ENCODE assay signal across 8 mouse cellular contexts in genomic region chr10:81499250-81499901, GRCm38 (mm10). TPM values are rescaled to one million over a fixed set of nuclear protein-coding genes. Genes with fewer than 3 reads are reported as not detected.
DNase-seq lines count a peak whose midpoint lies in the region; ATAC-seq and TF ChIP-seq lines count a peak whose summit lies in the region.

No protein-coding gene starts in this region.

- TF ChIP-seq POLR2A in heart, adult 2 months (IDR thresholded peaks at IDR 0.05; ENCODE audit: insufficient read depth, low read depth, low read length), result no peak

- no peak for TF ChIP-seq CTCF in heart, adult 2 months (IDR thresholded peaks at IDR 0.05)
- no peak for TF ChIP-seq CTCF in E14TG2a.4 (conservative IDR thresholded peaks at IDR 0.05; ENCODE audit: low read length)

- peak overlapping the region; percentile 79 for H3K27ac ChIP-seq in heart, adult 2 months
- H3K27ac ChIP-seq in intestine, embryonic 15.5 days, result no peak overlapping the region

- H3K36me3 ChIP-seq in heart, adult 2 months (ENCODE audit: control insufficient read depth, insufficient read depth, low read length), result no peaks in the 10 kb centered on the region
- H3K36me3 ChIP-seq in E14TG2a.4 (ENCODE audit: insufficient read depth, low read length), result peaks cover 42% of the 10 kb centered on the region
- no peaks in the 10 kb centered on the region for H3K36me3 ChIP-seq in intestine, embryonic 15.5 days

- H3K9ac ChIP-seq in heart, adult 2 months (ENCODE audit: low read depth, low read length), result peak overlapping the region; percentile 70
- H3K9ac ChIP-seq in intestine, embryonic 15.5 days, result 0 out of 2 replicates have a peak overlapping the region, but pooled peaks have one; percentile 2

- H3K27me3 ChIP-seq in heart, adult 2 months (ENCODE audit: control insufficient read depth, insufficient read depth, low read length), result no peaks in the 10 kb centered on the region
- no peaks in the 10 kb centered on the region for H3K27me3 ChIP-seq in E14TG2a.4 (ENCODE audit: insufficient read depth, low read length)
- H3K27me3 ChIP-seq in intestine, embryonic 15.5 days (replicated peaks), result no peaks in the 10 kb centered on the region

- H3K9me3 ChIP-seq in E14TG2a.4 (ENCODE audit: low read length), result no peaks in the 10 kb centered on the region
- no peaks in the 10 kb centered on the region for H3K9me3 ChIP-seq in intestine, embryonic 15.5 days

- H3K4me1 ChIP-seq in heart, adult 2 months (ENCODE audit: control insufficient read depth, insufficient read depth, low read length), result peaks cover 4% of the 10 kb centered on the region
- H3K4me1 ChIP-seq in E14TG2a.4 (replicated peaks; ENCODE audit: low read depth, low read length), result peaks cover 75% of the 10 kb centered on the region
- H3K4me1 ChIP-seq in intestine, embryonic 15.5 days (replicated peaks), result peaks cover 22% of the 10 kb centered on the region

- TF ChIP-seq EP300 in heart, adult 2 months (IDR thresholded peaks at IDR 0.05; ENCODE audit: insufficient read depth, low read depth, low read length), result 0 out of 2 replicates have a peak, but pooled peaks have one; percentile 32

- peak; percentile 53 to 79 for DNase-seq in heart, adult 2 months
- no peak for DNase-seq in heart, postnatal 36 days
- peak; percentile 83 for DNase-seq in lung, postnatal 36 days
- no peak for DNase-seq in ovary, adult 18-20 months (ENCODE audit: low spot score)
- DNase-seq in left cerebral cortex, adult 11 months (ENCODE audit: low spot score), result no peak
- DNase-seq in testis, postnatal 10 days (ENCODE audit: low spot score), result no peak

- H3K4me2 ChIP-seq in intestine, embryonic 15.5 days (replicated peaks), result no peak overlapping the region

- WGBS in heart, adult 2 months, result 54% methylated on average over 23 of the region's 23 CpGs
- WGBS in intestine, embryonic 15.5 days, result 71% methylated on average over 23 of the region's 23 CpGs

- no peak for ATAC-seq in intestine, embryonic 15.5 days

- H3K79me2 ChIP-seq in heart, adult 2 months (replicated peaks; ENCODE audit: control insufficient read depth, insufficient read depth, low read length), result peaks cover 4% of the 10 kb centered on the region

- H3K4me3 ChIP-seq in heart, adult 2 months, result peak overlapping the region; percentile 24
- peak overlapping the region; percentile 74 for H3K4me3 ChIP-seq in E14TG2a.4 (replicated peaks; ENCODE audit: low read length)
- no peak overlapping the region for H3K4me3 ChIP-seq in intestine, embryonic 15.5 days (replicated peaks)

- intact Hi-C loops in heart, adult 2 months (cut with DNase I), result loop anchor here (10.0 kb wide), 1 partner anchor 595 kb away; the partner anchor contains the start of gene Timm13
- intact Hi-C loops in heart, postnatal 36 days (cut with DNase I), result loop anchor here (10.0 kb wide), 1 partner anchor 595 kb away; the partner anchor contains the start of gene Timm13

RNA-seq across cellular contexts. Expression of gene S1pr4, which starts 0.6 kb away (rescaled TPM):
- 1 to 10 TPM in 1 of 2 experiments, under 1 TPM in 1; 0.81 to 1.1 TPM for total RNA-seq in heart, adult 2 months (2021)
- polyA plus RNA-seq in heart, adult 2 months (2012; rRNA removed), result 2.0 and 3.1 TPM in 2 replicates
- 1 to 10 TPM in 1 of 2 experiments, under 1 TPM in 1; 0.61 to 1.3 TPM for total RNA-seq in heart, postnatal 36 days (2021)
- polyA plus RNA-seq in intestine, embryonic 15.5 days (2015; fragmentation: Nextera tagmentation; extraction: Ambion mirVana), result 1.0 and 1.1 TPM in 2 replicates

RNA-seq across cellular contexts. Expression of gene Ncln, which starts 3.2 kb away (rescaled TPM):
- 10 to 100 TPM; 68.6 to 74.2 TPM for total RNA-seq in heart, adult 2 months (2021)
- 107 and 116 TPM in 2 replicates for polyA plus RNA-seq in heart, adult 2 months (2012; rRNA removed)
- 10 to 100 TPM; 61.9 to 63.9 TPM for total RNA-seq in heart, postnatal 36 days (2021)
- polyA plus RNA-seq in intestine, embryonic 15.5 days (2015; fragmentation: Nextera tagmentation; extraction: Ambion mirVana), result 98.5 and 118 TPM in 2 replicates

RNA-seq across cellular contexts. Expression of gene Celf5, which starts 16.9 kb away (rescaled TPM):
- under 1 TPM in 1 of 2 experiments, not detected in 1; 0.16 TPM for total RNA-seq in heart, adult 2 months (2021)
- polyA plus RNA-seq in heart, adult 2 months (2012; rRNA removed), result 0.39 and 0.73 TPM in 2 replicates
- under 1 TPM in 1 of 2 experiments, not detected in 1; 0.24 TPM for total RNA-seq in heart, postnatal 36 days (2021)
- polyA plus RNA-seq in intestine, embryonic 15.5 days (2015; fragmentation: Nextera tagmentation; extraction: Ambion mirVana), result 1.7 TPM in 2 replicates

RNA-seq across cellular contexts. Expression of gene Gna15, which starts 24.6 kb away (rescaled TPM):
- 1 to 10 TPM; 1.1 to 1.5 TPM for total RNA-seq in heart, adult 2 months (2021)
- 1.1 and 1.2 TPM in 2 replicates for polyA plus RNA-seq in heart, adult 2 months (2012; rRNA removed)
- total RNA-seq in heart, postnatal 36 days (2021), result under 1 TPM; 0.73 to 0.78 TPM
- polyA plus RNA-seq in intestine, embryonic 15.5 days (2015; fragmentation: Nextera tagmentation; extraction: Ambion mirVana), result 0.92 and 0.97 TPM in 2 replicates

RNA-seq across cellular contexts. Expression of gene Nfic, which starts 43.9 kb away (rescaled TPM):
- total RNA-seq in heart, adult 2 months (2021), result 100 to 1,000 TPM in 1 of 2 experiments, 10 to 100 TPM in 1; 94.2 to 104 TPM
- 59.9 and 80.1 TPM in 2 replicates for polyA plus RNA-seq in heart, adult 2 months (2012; rRNA removed)
- 100 to 1,000 TPM; 115 to 133 TPM for total RNA-seq in heart, postnatal 36 days (2021)
- polyA plus RNA-seq in intestine, embryonic 15.5 days (2015; fragmentation: Nextera tagmentation; extraction: Ambion mirVana), result 52.8 and 56.0 TPM in 2 replicates

Comparison
In these comparisons a context has a peak if more than half of its experiments do, and no peak if none do; other contexts are left out.
1. DNase-seq: peak in heart, adult 2 months (2 of 2) and lung, postnatal 36 days (single experiment); none in heart, postnatal 36 days (0 of 2), ovary, adult 18-20 months (single experiment), left cerebral cortex, adult 11 months (single experiment) and testis, postnatal 10 days (single experiment).